Comparison of ENCODE assay signal across 8 mouse cellular contexts in genomic region chr15:27665392-27665911, GRCm38 (mm10). TPM values are rescaled to one million over a fixed set of nuclear protein-coding genes. Genes with fewer than 3 reads are reported as not detected.
DNase-seq lines count a peak whose midpoint lies in the region; ATAC-seq and TF ChIP-seq lines count a peak whose summit lies in the region.

No protein-coding gene starts in this region.

- 47% methylated on average over 21 of the region's 21 CpGs for WGBS in embryonic facial prominence, embryonic 14.5 days
- 29% methylated on average over 21 of the region's 21 CpGs for WGBS in intestine, postnatal 0 days
- 60% methylated on average over 21 of the region's 21 CpGs for WGBS in midbrain, embryonic 12.5 days

- 0 out of 2 replicates have a peak overlapping the region, but pooled peaks have one; percentile 8 for H3K4me3 ChIP-seq in brown adipose tissue, adult 24 weeks (ENCODE audit: insufficient read depth, low read depth, low read length)
- no peak overlapping the region for H3K4me3 ChIP-seq in embryonic facial prominence, embryonic 14.5 days (ENCODE audit: low read depth, low read length)
- H3K4me3 ChIP-seq in intestine, postnatal 0 days (ENCODE audit: low read depth, low read length), result no peak overlapping the region
- no peak overlapping the region for H3K4me3 ChIP-seq in midbrain, embryonic 12.5 days

- peak; percentile 23 to 33 for DNase-seq in left cerebral cortex, postnatal 14 days (ENCODE audit: low spot score in 2 of 2)
- DNase-seq in left cerebral cortex, adult 18-20 months (ENCODE audit: low spot score in 2 of 2), result no peak
- DNase-seq in embryonic facial prominence, embryonic 14.5 days (ENCODE audit: low spot score), result peak; percentile 24
- no peak for DNase-seq in left cerebral cortex, adult 8-10 months (ENCODE audit: low spot score in 2 of 2)
- DNase-seq in B cell, adult 2 months, result no peak

- no peaks in the 10 kb centered on the region for H3K4me1 ChIP-seq in brown adipose tissue, adult 24 weeks (ENCODE audit: control insufficient read depth, insufficient read depth, insufficient read length, low read length)
- H3K4me1 ChIP-seq in embryonic facial prominence, embryonic 14.5 days (ENCODE audit: control insufficient read depth, insufficient read depth, low read length), result no peaks in the 10 kb centered on the region
- no peaks in the 10 kb centered on the region; the same call in 1 of the 2 replicates for H3K4me1 ChIP-seq in intestine, postnatal 0 days (replicated peaks; ENCODE audit: control insufficient read depth, insufficient read depth, low read length)
- 0 out of 2 replicates have a peak, but pooled peaks cover 6% of the 10 kb centered on the region for H3K4me1 ChIP-seq in midbrain, embryonic 12.5 days

- no peaks in the 10 kb centered on the region for H3K27me3 ChIP-seq in embryonic facial prominence, embryonic 14.5 days (replicated peaks; ENCODE audit: control insufficient read depth, insufficient read depth, low read length)
- H3K27me3 ChIP-seq in intestine, postnatal 0 days (replicated peaks; ENCODE audit: control insufficient read depth, insufficient read depth, low read length), result no peaks in the 10 kb centered on the region
- no peaks in the 10 kb centered on the region for H3K27me3 ChIP-seq in midbrain, embryonic 12.5 days

- H3K4me2 ChIP-seq in embryonic facial prominence, embryonic 14.5 days (ENCODE audit: low read depth, low read length), result peak overlapping the region; percentile 37; the same call in 1 of the 2 replicates
- H3K4me2 ChIP-seq in intestine, postnatal 0 days (replicated peaks; ENCODE audit: low read depth), result peak overlapping the region; percentile 30
- no peak overlapping the region for H3K4me2 ChIP-seq in midbrain, embryonic 12.5 days (replicated peaks)

- intact Hi-C loops in left cerebral cortex, postnatal 14 days (cut with DNase I), result loop anchor here (1.0 kb wide), 1 partner anchor 14 kb away; no protein-coding TSS in a partner anchor

- ATAC-seq in embryonic facial prominence, embryonic 14.5 days (ENCODE audit: low read depth), result peak; percentile 62; the same call in 1 of the 2 replicates
- ATAC-seq in intestine, postnatal 0 days, result peak; percentile 51; the same call in 1 of the 2 replicates
- 0 out of 2 replicates have a peak, but pooled peaks have one; percentile 30 for ATAC-seq in midbrain, embryonic 12.5 days (ENCODE audit: low FRiP score, low read depth)

- H3K27ac ChIP-seq in brown adipose tissue, adult 24 weeks (replicated peaks; ENCODE audit: low read depth, low read length), result peak overlapping the region; percentile 22; the same call in 1 of the 2 replicates
- H3K27ac ChIP-seq in embryonic facial prominence, embryonic 14.5 days (replicated peaks; ENCODE audit: low read depth, low read length), result no peak overlapping the region
- 0 out of 2 replicates have a peak overlapping the region, but pooled peaks have one; percentile 4 for H3K27ac ChIP-seq in intestine, postnatal 0 days (ENCODE audit: low read depth, low read length)
- H3K27ac ChIP-seq in midbrain, embryonic 12.5 days (replicated peaks), result no peak overlapping the region

- H3K9ac ChIP-seq in embryonic facial prominence, embryonic 14.5 days (ENCODE audit: low read depth, low read length), result no peak overlapping the region
- no peak overlapping the region for H3K9ac ChIP-seq in intestine, postnatal 0 days (ENCODE audit: low read depth, low read length)
- H3K9ac ChIP-seq in midbrain, embryonic 12.5 days (replicated peaks), result no peak overlapping the region

- no peaks in the 10 kb centered on the region for H3K9me3 ChIP-seq in embryonic facial prominence, embryonic 14.5 days (ENCODE audit: control insufficient read depth, low read length)
- H3K9me3 ChIP-seq in intestine, postnatal 0 days (ENCODE audit: control insufficient read depth), result no peaks in the 10 kb centered on the region
- H3K9me3 ChIP-seq in midbrain, embryonic 12.5 days, result no peaks in the 10 kb centered on the region

- peaks cover 8% of the 10 kb centered on the region; the same call in 1 of the 2 replicates for H3K36me3 ChIP-seq in embryonic facial prominence, embryonic 14.5 days (ENCODE audit: control insufficient read depth, insufficient read depth, low read length)
- H3K36me3 ChIP-seq in intestine, postnatal 0 days (ENCODE audit: control insufficient read depth, insufficient read depth), result no peaks in the 10 kb centered on the region
- no peaks in the 10 kb centered on the region for H3K36me3 ChIP-seq in midbrain, embryonic 12.5 days

- no peak for TF ChIP-seq CTCF in intestine, postnatal 0 days (IDR thresholded peaks at IDR 0.05; ENCODE audit: low read depth)

RNA-seq across cellular contexts. Expression of gene Otulinl, which starts 15.9 kb away (rescaled TPM):
- 10 to 100 TPM; 28.8 to 33.1 TPM for total RNA-seq in left cerebral cortex, postnatal 14 days (2021)
- 10 to 100 TPM; 25.1 to 27.8 TPM for total RNA-seq in left cerebral cortex, adult 18-20 months (2021)
- 2.7 and 3.8 TPM in 2 replicates for polyA plus RNA-seq in brown adipose tissue, adult 24 weeks (2012; ENCODE audit: insufficient read depth, insufficient read length, missing spikeins)
- 20.1 and 23.5 TPM in 2 replicates for polyA plus RNA-seq in embryonic facial prominence, embryonic 14.5 days (2014; fragmentation: Nextera tagmentation; extraction: Ambion mirVana)
- 8.9 and 9.0 TPM in 2 replicates for polyA plus RNA-seq in intestine, postnatal 0 days (2015; fragmentation: Nextera tagmentation; extraction: Ambion mirVana)
- 7.7 and 8.0 TPM in 2 replicates for polyA plus RNA-seq in midbrain, embryonic 12.5 days (2016; fragmentation: Nextera tagmentation; extraction: Ambion mirVana)
- 10 to 100 TPM; 21.0 to 35.3 (median 28.7) TPM for total RNA-seq in left cerebral cortex, adult 8-10 months (2022)

RNA-seq across cellular contexts. Expression of gene Otulin, which starts 35.0 kb away (rescaled TPM):
- 10 to 100 TPM; 20.8 to 23.1 TPM for total RNA-seq in left cerebral cortex, postnatal 14 days (2021)
- 10 to 100 TPM; 19.7 to 21.5 TPM for total RNA-seq in left cerebral cortex, adult 18-20 months (2021)
- polyA plus RNA-seq in brown adipose tissue, adult 24 weeks (2012; ENCODE audit: insufficient read depth, insufficient read length, missing spikeins), result 16.4 and 17.0 TPM in 2 replicates
- polyA plus RNA-seq in embryonic facial prominence, embryonic 14.5 days (2014; fragmentation: Nextera tagmentation; extraction: Ambion mirVana), result 39.7 and 41.3 TPM in 2 replicates
- polyA plus RNA-seq in intestine, postnatal 0 days (2015; fragmentation: Nextera tagmentation; extraction: Ambion mirVana), result 29.9 and 30.8 TPM in 2 replicates
- 29.0 and 30.4 TPM in 2 replicates for polyA plus RNA-seq in midbrain, embryonic 12.5 days (2016; fragmentation: Nextera tagmentation; extraction: Ambion mirVana)
- 10 to 100 TPM; 21.1 to 24.9 (median 21.9) TPM for total RNA-seq in left cerebral cortex, adult 8-10 months (2022)

Comparison
In these comparisons a context has a peak if more than half of its experiments do, and no peak if none do; other contexts are left out.
1. DNase-seq: peak in left cerebral cortex, postnatal 14 days (2 of 2) and embryonic facial prominence, embryonic 14.5 days (single experiment); none in left cerebral cortex, adult 18-20 months (0 of 2), left cerebral cortex, adult 8-10 months (0 of 2) and B cell, adult 2 months (0 of 2).
2. H3K27ac ChIP-seq: peak in brown adipose tissue, adult 24 weeks (single experiment) and intestine, postnatal 0 days (single experiment); none in embryonic facial prominence, embryonic 14.5 days (single experiment) and midbrain, embryonic 12.5 days (single experiment).
3. Peak in every context shown above with its lines, with median percentiles within 50 percentile points of each other: ATAC-seq.